Mouse (Mus musculus): ENCODE data around the gene Samd4. TPM values are rescaled to one million over a fixed set of nuclear protein-coding genes. Genes with fewer than 3 reads are reported as not detected.

Gene Samd4
- polyA plus RNA-seq, 1 experiment from 2014 or later, result 16.1 TPM

DNA sequence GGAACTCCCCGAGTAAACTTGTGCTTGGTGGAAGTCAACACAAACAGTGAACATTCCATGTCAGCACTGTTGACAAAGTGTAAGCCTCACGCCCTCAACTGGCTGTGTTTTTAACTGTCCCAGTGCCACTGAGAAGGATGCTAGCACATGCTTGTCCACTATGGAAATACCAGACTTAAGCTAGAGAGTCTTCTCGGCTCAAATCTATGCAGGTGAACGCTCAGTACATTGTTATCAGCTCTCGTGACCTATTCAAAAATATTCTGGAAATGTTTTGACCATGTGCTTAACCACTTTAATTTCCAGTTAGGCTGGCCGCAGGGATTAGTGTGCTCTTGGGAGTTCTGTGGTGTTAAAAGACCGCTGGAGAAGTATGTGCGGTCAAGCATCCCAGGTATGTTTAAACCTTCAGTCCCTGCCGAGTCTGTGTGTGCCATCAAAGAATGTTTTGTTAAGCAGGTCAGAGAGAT, 73.0 kb downstream of the Samd4 start:
- Histone ChIP-seq H3K27ac (ENCODE audit: low read length) (peak overlapping the region; percentile 19; the same call in 1 of the 2 replicates), H3K27me3 (ENCODE audit: control insufficient read depth, insufficient read depth, low read length) (no peaks in the 10 kb centered on the region), H3K36me3 (ENCODE audit: control insufficient read depth, insufficient read depth) (peaks cover 4% of the 10 kb centered on the region; the same call in 1 of the 2 replicates), H3K4me2 (ENCODE audit: low read depth, low read length) (no peak overlapping the region), H3K9me3 (replicated peaks; ENCODE audit: control insufficient read depth, low read length) (no peaks in the 10 kb centered on the region), H3K4me3 (ENCODE audit: low read length) (no peak overlapping the region), H3K9ac (ENCODE audit: low read length) (no peak overlapping the region), H3K4me1 (ENCODE audit: control insufficient read depth, insufficient read depth, low read length) (peaks cover 43% of the 10 kb centered on the region)
- WGBS, result 23% methylated on average over 9 of the region's 9 CpGs
- ATAC-seq (replicated peaks; ENCODE audit: extremely low read depth, insufficient read depth, low FRiP score), result no peak

DNA sequence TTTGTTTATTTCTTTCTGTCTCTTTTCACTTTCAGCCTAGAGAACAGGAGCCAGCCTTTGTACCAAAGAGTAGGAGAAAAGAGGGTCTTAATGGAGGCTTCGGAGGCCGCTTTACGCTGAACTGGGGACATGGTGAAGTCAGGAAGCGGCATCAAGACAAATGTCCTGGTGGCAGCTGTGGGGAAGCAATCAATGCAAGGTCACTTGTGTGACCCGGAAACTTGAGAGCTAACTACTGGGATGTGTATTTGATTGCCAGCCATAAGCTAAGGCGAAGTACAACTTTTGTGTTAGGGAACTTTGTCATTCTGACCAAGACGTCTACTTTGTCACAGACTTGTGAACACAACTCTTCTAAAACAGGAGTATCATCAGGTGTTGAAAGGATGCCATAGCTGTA, 73.5 kb downstream of the Samd4 start:
- Histone ChIP-seq H3K4me1 (ENCODE audit: control insufficient read depth, insufficient read depth, low read length) (peaks cover 38% of the 10 kb centered on the region), H3K27ac (ENCODE audit: low read length) (peak overlapping the region; percentile 19; the same call in 1 of the 2 replicates), H3K9me3 (replicated peaks; ENCODE audit: control insufficient read depth, low read length) (no peaks in the 10 kb centered on the region), H3K27me3 (ENCODE audit: control insufficient read depth, insufficient read depth, low read length) (no peaks in the 10 kb centered on the region), H3K9ac (ENCODE audit: low read length) (no peak overlapping the region; the same call in 1 of the 2 replicates), H3K4me3 (ENCODE audit: low read length) (no peak overlapping the region), H3K36me3 (ENCODE audit: control insufficient read depth, insufficient read depth) (peaks cover 4% of the 10 kb centered on the region; the same call in 1 of the 2 replicates), H3K4me2 (ENCODE audit: low read depth, low read length) (no peak overlapping the region)
- ATAC-seq (replicated peaks; ENCODE audit: extremely low read depth, insufficient read depth, low FRiP score), result no peak
- WGBS, result 61% methylated on average over 7 of the region's 7 CpGs

DNA sequence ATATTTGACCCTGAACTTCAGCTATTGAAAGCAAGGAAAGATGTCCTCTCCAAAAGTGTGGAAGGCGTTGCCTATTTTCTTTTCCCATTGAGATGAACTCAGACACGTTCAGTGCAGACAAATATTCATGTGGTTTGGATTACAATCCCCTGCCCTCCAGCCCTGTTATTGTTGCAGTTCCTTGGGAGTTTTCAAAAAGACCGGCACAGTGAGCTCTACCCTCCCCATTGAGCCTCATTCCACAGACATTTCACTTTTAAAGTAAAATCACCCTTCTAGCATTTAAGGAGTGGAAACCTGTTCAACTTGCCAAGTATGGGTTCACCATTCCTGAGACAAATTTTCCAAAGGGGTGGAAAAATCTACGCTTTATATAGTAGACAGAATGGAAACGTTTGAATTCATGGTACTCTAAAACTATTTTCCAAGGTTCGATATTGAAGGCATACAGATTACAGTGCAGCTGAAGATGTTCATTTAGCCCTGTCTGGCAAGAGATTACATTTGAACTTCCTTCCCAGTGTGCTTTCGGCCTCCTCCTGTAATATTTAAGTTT, 76.6 kb downstream of the Samd4 start:
- WGBS, result 73% methylated on average over 7 of the region's 7 CpGs
- peaks cover 20% of the 10 kb centered on the region for H3K4me1 ChIP-seq (ENCODE audit: control insufficient read depth, insufficient read depth, low read length)
- ATAC-seq (replicated peaks; ENCODE audit: extremely low read depth, insufficient read depth, low FRiP score), result no peak
- H3K27ac ChIP-seq (ENCODE audit: low read length), result no peak overlapping the region
- H3K27me3 ChIP-seq (ENCODE audit: control insufficient read depth, insufficient read depth, low read length), result no peaks in the 10 kb centered on the region
- no peak overlapping the region for H3K4me3 ChIP-seq (ENCODE audit: low read length)
- H3K36me3 ChIP-seq (ENCODE audit: control insufficient read depth, insufficient read depth), result peaks cover 4% of the 10 kb centered on the region; the same call in 1 of the 2 replicates
- no peak overlapping the region for H3K9ac ChIP-seq (ENCODE audit: low read length)
- no peak overlapping the region for H3K4me2 ChIP-seq (ENCODE audit: low read depth, low read length)
- H3K9me3 ChIP-seq (replicated peaks; ENCODE audit: control insufficient read depth, low read length), result no peaks in the 10 kb centered on the region

DNA sequence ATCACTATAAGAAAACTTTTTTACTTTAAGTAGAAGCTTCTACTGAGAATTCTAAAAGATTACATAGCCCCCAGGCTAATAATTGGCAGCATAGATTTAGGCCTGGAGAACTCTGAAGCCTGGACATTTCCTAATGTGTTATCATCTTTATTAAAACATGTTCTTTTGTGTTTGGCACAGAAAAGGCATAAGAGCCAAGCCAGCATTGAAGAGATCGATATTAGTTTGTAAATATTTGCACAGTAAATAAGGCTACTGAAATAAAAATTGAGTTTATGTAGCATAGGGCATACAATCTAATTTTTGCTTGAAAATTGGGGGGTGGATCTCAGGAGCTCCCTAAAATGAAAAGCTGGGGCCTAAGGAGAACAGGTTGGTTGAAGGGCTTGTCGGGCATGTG, 77.2 kb downstream of the Samd4 start:
- 90% methylated on average over 2 of the region's 2 CpGs for WGBS
- no peak for ATAC-seq (replicated peaks; ENCODE audit: extremely low read depth, insufficient read depth, low FRiP score)
- no peak overlapping the region for H3K9ac ChIP-seq (ENCODE audit: low read length)

DNA sequence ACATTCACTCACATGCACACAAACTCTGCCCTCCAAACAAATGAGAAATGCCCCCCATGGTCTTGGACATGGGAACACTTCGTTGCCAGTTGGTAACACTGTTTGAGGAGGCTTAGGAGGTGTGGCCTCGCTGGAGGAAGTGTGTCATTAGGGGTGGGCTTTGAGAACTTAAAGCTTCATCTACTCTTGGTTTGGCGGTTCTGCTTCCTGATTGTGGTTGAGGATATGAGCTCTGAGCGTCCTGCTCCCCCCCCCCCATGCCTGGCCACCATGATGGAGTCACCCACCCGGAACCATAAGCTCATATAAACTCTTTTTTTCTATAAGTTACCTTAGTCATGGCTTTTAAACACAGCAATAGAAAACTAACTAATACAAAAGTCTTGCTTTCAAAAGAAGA, 80.2 kb downstream of the Samd4 start:
- Histone ChIP-seq H3K36me3 (ENCODE audit: control insufficient read depth, insufficient read depth) (no peaks in the 10 kb centered on the region), H3K4me1 (ENCODE audit: control insufficient read depth, insufficient read depth, low read length) (peaks cover 22% of the 10 kb centered on the region), H3K4me3 (ENCODE audit: low read length) (no peak overlapping the region), H3K9me3 (replicated peaks; ENCODE audit: control insufficient read depth, low read length) (no peaks in the 10 kb centered on the region), H3K9ac (ENCODE audit: low read length) (no peak overlapping the region), H3K27me3 (ENCODE audit: control insufficient read depth, insufficient read depth, low read length) (no peaks in the 10 kb centered on the region), H3K27ac (ENCODE audit: low read length) (no peak overlapping the region), H3K4me2 (ENCODE audit: low read depth, low read length) (no peak overlapping the region)
- no peak for ATAC-seq (replicated peaks; ENCODE audit: extremely low read depth, insufficient read depth, low FRiP score)
- WGBS, result 80% methylated on average over 5 of the region's 5 CpGs

More for the DNA sequence above, 77.2 kb downstream of the Samd4 start:
- H3K4me1 ChIP-seq (ENCODE audit: control insufficient read depth, insufficient read depth, low read length), result peaks cover 21% of the 10 kb centered on the region
- no peaks in the 10 kb centered on the region for H3K27me3 ChIP-seq (ENCODE audit: control insufficient read depth, insufficient read depth, low read length)
- H3K4me3 ChIP-seq (ENCODE audit: low read length), result no peak overlapping the region
- no peak overlapping the region for H3K27ac ChIP-seq (ENCODE audit: low read length)
- H3K36me3 ChIP-seq (ENCODE audit: control insufficient read depth, insufficient read depth), result peaks cover 4% of the 10 kb centered on the region; the same call in 1 of the 2 replicates
- no peaks in the 10 kb centered on the region for H3K9me3 ChIP-seq (replicated peaks; ENCODE audit: control insufficient read depth, low read length)
- H3K4me2 ChIP-seq (ENCODE audit: low read depth, low read length), result no peak overlapping the region

DNA sequence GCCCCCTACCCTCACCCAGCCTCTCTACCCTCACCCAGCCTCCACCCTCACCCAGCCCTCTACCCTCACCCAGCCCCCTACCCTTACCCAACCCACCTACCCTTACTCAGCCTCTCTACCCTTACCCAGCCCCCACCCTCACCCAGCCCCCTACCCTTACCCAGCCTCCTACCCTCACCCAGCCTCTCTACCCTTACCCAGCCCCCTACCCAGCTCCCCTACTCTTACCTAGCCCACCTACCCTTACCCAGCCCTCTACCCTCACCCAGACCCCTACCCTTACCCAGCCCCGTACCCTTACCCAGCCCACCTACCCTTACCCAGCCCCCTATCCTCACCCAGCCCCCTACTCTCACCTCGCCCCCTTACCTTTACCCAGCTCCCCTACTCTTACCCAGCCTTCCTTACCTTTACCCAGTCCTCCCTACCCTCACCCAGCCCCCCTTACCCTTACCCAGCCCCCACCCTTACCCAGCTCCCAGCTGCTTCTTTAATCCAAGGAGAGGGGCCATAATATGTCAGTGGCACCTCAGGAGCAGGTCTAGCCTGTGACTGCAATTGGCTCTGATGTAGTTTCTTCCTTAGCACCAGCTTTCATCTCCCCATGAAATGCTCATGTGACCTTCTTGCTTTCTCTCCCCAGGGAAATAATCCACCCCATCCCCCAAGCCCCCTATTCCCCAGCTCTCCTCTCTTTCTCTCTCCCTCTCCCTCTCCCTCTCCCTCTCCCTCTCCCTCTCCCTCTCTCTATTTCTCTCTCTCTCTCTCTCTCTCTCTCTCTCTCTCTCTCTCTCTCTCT, 81.6 kb downstream of the Samd4 start:
- no peaks in the 10 kb centered on the region for H3K9me3 ChIP-seq (replicated peaks; ENCODE audit: control insufficient read depth, low read length)
- H3K27ac ChIP-seq (ENCODE audit: low read length), result no peak overlapping the region
- ATAC-seq (replicated peaks; ENCODE audit: extremely low read depth, insufficient read depth, low FRiP score), result no peak
- 95% methylated on average over 2 of the region's 2 CpGs for WGBS
- H3K9ac ChIP-seq (ENCODE audit: low read length), result no peak overlapping the region
- H3K4me1 ChIP-seq (ENCODE audit: control insufficient read depth, insufficient read depth, low read length), result peaks cover 22% of the 10 kb centered on the region
- no peak overlapping the region for H3K4me2 ChIP-seq (ENCODE audit: low read depth, low read length)
- H3K36me3 ChIP-seq (ENCODE audit: control insufficient read depth, insufficient read depth), result no peaks in the 10 kb centered on the region
- H3K27me3 ChIP-seq (ENCODE audit: control insufficient read depth, insufficient read depth, low read length), result no peaks in the 10 kb centered on the region
- H3K4me3 ChIP-seq (ENCODE audit: low read length), result no peak overlapping the region

DNA sequence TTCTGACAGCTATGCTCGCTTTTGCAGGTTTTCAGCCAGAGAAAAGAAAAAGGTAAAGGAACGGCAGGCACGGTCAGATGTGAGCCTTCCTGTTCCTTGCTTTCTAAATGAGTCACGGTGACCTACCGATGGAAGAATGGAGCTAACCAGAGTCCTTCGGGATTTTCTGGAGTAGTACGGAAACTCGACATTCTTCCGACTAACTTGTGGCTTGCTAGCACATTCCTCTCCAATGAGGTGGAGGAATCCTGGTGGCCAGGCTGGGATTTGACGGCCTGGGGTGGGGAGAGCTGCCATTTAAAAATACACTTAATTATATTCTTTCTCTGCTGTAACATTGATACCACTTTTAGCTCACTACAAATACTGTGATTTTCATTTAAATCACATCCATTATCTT, 83.6 kb downstream of the Samd4 start:
- Histone ChIP-seq H3K27ac (ENCODE audit: low read length) (peak overlapping the region; percentile 30), H3K4me2 (ENCODE audit: low read depth, low read length) (peak overlapping the region; percentile 59), H3K27me3 (ENCODE audit: control insufficient read depth, insufficient read depth, low read length) (no peaks in the 10 kb centered on the region), H3K4me3 (ENCODE audit: low read length) (peak overlapping the region; percentile 14; the same call in 1 of the 2 replicates), H3K36me3 (ENCODE audit: control insufficient read depth, insufficient read depth) (no peaks in the 10 kb centered on the region), H3K9me3 (replicated peaks; ENCODE audit: control insufficient read depth, low read length) (no peaks in the 10 kb centered on the region), H3K9ac (ENCODE audit: low read length) (peak overlapping the region; percentile 41), H3K4me1 (ENCODE audit: control insufficient read depth, insufficient read depth, low read length) (peaks cover 24% of the 10 kb centered on the region)
- peak; percentile 60; the same call in 1 of the 2 replicates for ATAC-seq (replicated peaks; ENCODE audit: extremely low read depth, insufficient read depth, low FRiP score)
- 16% methylated on average over 10 of the region's 10 CpGs for WGBS

DNA sequence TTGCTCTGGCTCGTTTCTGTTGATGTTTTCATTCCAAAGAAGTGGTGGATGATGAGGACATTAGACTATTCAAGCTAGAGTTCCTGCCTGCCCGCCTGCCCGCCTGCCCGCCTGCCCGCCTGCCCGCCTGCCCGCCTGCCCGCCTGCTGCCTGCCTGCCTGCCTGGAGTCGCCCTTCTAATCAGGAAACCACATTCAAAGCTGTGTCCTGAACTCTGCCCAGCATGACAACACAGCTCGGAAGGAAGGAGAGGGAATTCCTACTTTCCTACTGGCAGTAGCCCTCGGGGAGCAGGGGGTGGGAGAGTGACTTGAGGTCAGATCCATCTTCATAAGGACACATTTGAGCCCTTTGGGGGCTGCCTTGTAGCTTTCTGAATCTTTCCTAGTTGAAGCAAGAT, 85.4 kb downstream of the Samd4 start:
- WGBS, result 51% methylated on average over 11 of the region's 11 CpGs
- Histone ChIP-seq H3K9ac (ENCODE audit: low read length) (no peak overlapping the region), H3K4me3 (ENCODE audit: low read length) (no peak overlapping the region), H3K4me1 (ENCODE audit: control insufficient read depth, insufficient read depth, low read length) (peaks cover 24% of the 10 kb centered on the region), H3K27ac (ENCODE audit: low read length) (no peak overlapping the region), H3K36me3 (ENCODE audit: control insufficient read depth, insufficient read depth) (no peaks in the 10 kb centered on the region), H3K27me3 (ENCODE audit: control insufficient read depth, insufficient read depth, low read length) (no peaks in the 10 kb centered on the region), H3K9me3 (replicated peaks; ENCODE audit: control insufficient read depth, low read length) (no peaks in the 10 kb centered on the region), H3K4me2 (ENCODE audit: low read depth, low read length) (no peak overlapping the region)
- no peak for ATAC-seq (replicated peaks; ENCODE audit: extremely low read depth, insufficient read depth, low FRiP score)

DNA sequence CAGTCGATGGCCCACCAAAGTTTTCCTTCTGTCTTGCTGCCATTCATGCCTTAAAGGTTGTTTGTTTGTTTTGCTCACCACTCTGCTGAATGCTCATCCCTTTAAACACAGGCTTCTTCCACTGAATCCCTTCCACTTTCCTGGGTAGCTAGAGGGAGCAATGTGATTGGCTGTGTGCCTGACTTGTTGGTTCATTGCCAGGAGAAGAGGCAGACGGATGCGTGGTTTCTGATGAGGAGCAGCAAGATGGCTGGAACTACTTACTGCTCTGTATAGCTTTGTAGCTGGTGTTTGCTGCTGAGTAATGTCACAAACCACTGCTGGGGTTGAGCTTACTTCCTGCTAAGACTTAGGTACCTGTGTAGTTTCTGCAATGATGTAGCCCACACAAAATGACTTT, 88.0 kb downstream of the Samd4 start:
- Histone ChIP-seq H3K9ac (ENCODE audit: low read length) (no peak overlapping the region), H3K4me1 (ENCODE audit: control insufficient read depth, insufficient read depth, low read length) (peaks cover 22% of the 10 kb centered on the region), H3K4me3 (ENCODE audit: low read length) (no peak overlapping the region), H3K27me3 (ENCODE audit: control insufficient read depth, insufficient read depth, low read length) (no peaks in the 10 kb centered on the region), H3K36me3 (ENCODE audit: control insufficient read depth, insufficient read depth) (no peaks in the 10 kb centered on the region), H3K9me3 (replicated peaks; ENCODE audit: control insufficient read depth, low read length) (no peaks in the 10 kb centered on the region), H3K27ac (ENCODE audit: low read length) (no peak overlapping the region), H3K4me2 (ENCODE audit: low read depth, low read length) (no peak overlapping the region)
- ATAC-seq (replicated peaks; ENCODE audit: extremely low read depth, insufficient read depth, low FRiP score), result no peak
- WGBS, result 33% methylated on average over 3 of the region's 3 CpGs
